Mouse (Mus musculus): Measurements from ENCODE around the gene Piwil4. TPM values are rescaled to one million over a fixed set of nuclear protein-coding genes. Genes with fewer than 3 reads are reported as not detected.
"Not testable (repeated sequence)": the region's sequence is repeated elsewhere in the genome, so short reads cannot be mapped to it uniquely, and the experiment has no call there.

Piwil4 gene
- polyA plus RNA-seq, 2 experiments, result 0.08 to 0.18 TPM

GRCm38 (mm10) chr9:14682741-14683140 lies 57.8 kb downstream of the Piwil4 start:
- no peaks in the 10 kb centered on the region for H3K4me1 ChIP-seq (ENCODE audit: control insufficient read depth, insufficient read depth, low read length)
- H3K27ac ChIP-seq (replicated peaks; ENCODE audit: low read depth, low read length), result no peak overlapping the region
- DNase-seq (ENCODE audit: low spot score) (no peak), ATAC-seq (ENCODE audit: low FRiP score, low read depth) (no peak)
- H3K27me3 ChIP-seq (ENCODE audit: control insufficient read depth, insufficient read depth, low read length), result no peaks in the 10 kb centered on the region
- no peak overlapping the region for H3K4me3 ChIP-seq (replicated peaks; ENCODE audit: low read length)
- no peak overlapping the region for H3K9ac ChIP-seq (ENCODE audit: low read depth, low read length, severe bottlenecking)
- no peaks in the 10 kb centered on the region for H3K9me3 ChIP-seq (ENCODE audit: control insufficient read depth, low read length)
- H3K4me2 ChIP-seq (replicated peaks; ENCODE audit: low read depth, low read length, severe bottlenecking), result no peak overlapping the region
- no peaks in the 10 kb centered on the region for H3K36me3 ChIP-seq (ENCODE audit: control insufficient read depth, insufficient read depth, low read length)
- TF ChIP-seq POLR2A (IDR thresholded peaks at IDR 0.05; ENCODE audit: borderline replicate concordance, extremely low read depth, insufficient read depth, insufficient read length), result no peak

- Histone ChIP-seq H3K4me3 (replicated peaks; ENCODE audit: low read length) (no peak overlapping the region), H3K36me3 (ENCODE audit: control insufficient read depth, insufficient read depth, low read length) (no peaks in the 10 kb centered on the region), H3K9me3 (ENCODE audit: control insufficient read depth, low read length) (no peaks in the 10 kb centered on the region), H3K9ac (ENCODE audit: low read depth, low read length, severe bottlenecking) (no peak overlapping the region), H3K27me3 (ENCODE audit: control insufficient read depth, insufficient read depth, low read length) (no peaks in the 10 kb centered on the region), H3K4me1 (ENCODE audit: control insufficient read depth, insufficient read depth, low read length) (no peaks in the 10 kb centered on the region), H3K4me2 (replicated peaks; ENCODE audit: low read depth, low read length, severe bottlenecking) (no peak overlapping the region), H3K27ac (replicated peaks; ENCODE audit: low read depth, low read length) (no peak overlapping the region)
- TF ChIP-seq POLR2A (IDR thresholded peaks at IDR 0.05; ENCODE audit: borderline replicate concordance, extremely low read depth, insufficient read depth, insufficient read length), result no peak
- WGBS, result 62% methylated on average over 2 of the region's 2 CpGs
- ATAC-seq (ENCODE audit: low FRiP score, low read depth) (no peak), DNase-seq (ENCODE audit: low spot score) (no peak)
These were observed 59.9 kb downstream of the Piwil4 start for GRCm38 (mm10) chr9:14680584-14680983.

GRCm38 (mm10) chr9:14675707-14676691 lies 64.5 kb downstream of the Piwil4 start:
- no peaks in the 10 kb centered on the region for H3K36me3 ChIP-seq (ENCODE audit: control insufficient read depth, insufficient read depth, low read length)
- H3K27me3 ChIP-seq (ENCODE audit: control insufficient read depth, insufficient read depth, low read length), result no peaks in the 10 kb centered on the region
- peaks cover 6% of the 10 kb centered on the region for H3K4me1 ChIP-seq (ENCODE audit: control insufficient read depth, insufficient read depth, low read length)
- H3K9me3 ChIP-seq (ENCODE audit: control insufficient read depth, low read length), result no peaks in the 10 kb centered on the region
- no peak overlapping the region for H3K4me3 ChIP-seq (replicated peaks; ENCODE audit: low read length)
- H3K9ac ChIP-seq (ENCODE audit: low read depth, low read length, severe bottlenecking), result no peak overlapping the region
- peak; percentile 62 for DNase-seq (ENCODE audit: low spot score)
- peak; percentile 42; the same call in 1 of the 2 replicates for ATAC-seq (ENCODE audit: low FRiP score, low read depth)
- no peak overlapping the region for H3K4me2 ChIP-seq (replicated peaks; ENCODE audit: low read depth, low read length, severe bottlenecking)
- H3K27ac ChIP-seq (replicated peaks; ENCODE audit: low read depth, low read length), result no peak overlapping the region
- no peak for TF ChIP-seq POLR2A (IDR thresholded peaks at IDR 0.05; ENCODE audit: borderline replicate concordance, extremely low read depth, insufficient read depth, insufficient read length)
- 57% methylated on average over 9 of the region's 9 CpGs for WGBS

GRCm38 (mm10) chr9:14674506-14674905 lies 66.0 kb downstream of the Piwil4 start:
- no peak for TF ChIP-seq POLR2A (IDR thresholded peaks at IDR 0.05; ENCODE audit: borderline replicate concordance, extremely low read depth, insufficient read depth, insufficient read length)
- Histone ChIP-seq H3K36me3 (ENCODE audit: control insufficient read depth, insufficient read depth, low read length) (no peaks in the 10 kb centered on the region), H3K4me3 (replicated peaks; ENCODE audit: low read length) (no peak overlapping the region), H3K27ac (replicated peaks; ENCODE audit: low read depth, low read length) (no peak overlapping the region), H3K9me3 (ENCODE audit: control insufficient read depth, low read length) (no peaks in the 10 kb centered on the region), H3K4me1 (ENCODE audit: control insufficient read depth, insufficient read depth, low read length) (peaks cover 6% of the 10 kb centered on the region), H3K9ac (ENCODE audit: low read depth, low read length, severe bottlenecking) (no peak overlapping the region), H3K27me3 (ENCODE audit: control insufficient read depth, insufficient read depth, low read length) (no peaks in the 10 kb centered on the region), H3K4me2 (replicated peaks; ENCODE audit: low read depth, low read length, severe bottlenecking) (no peak overlapping the region)
- 82% methylated on average over 8 of the region's 8 CpGs for WGBS
- ATAC-seq (ENCODE audit: low FRiP score, low read depth) (no peak), DNase-seq (ENCODE audit: low spot score) (no peak)

- TF ChIP-seq POLR2A (IDR thresholded peaks at IDR 0.05; ENCODE audit: borderline replicate concordance, extremely low read depth, insufficient read depth, insufficient read length), result no peak
- Histone ChIP-seq H3K4me3 (replicated peaks; ENCODE audit: low read length) (no peak overlapping the region), H3K9ac (ENCODE audit: low read depth, low read length, severe bottlenecking) (no peak overlapping the region), H3K4me2 (replicated peaks; ENCODE audit: low read depth, low read length, severe bottlenecking) (no peak overlapping the region), H3K4me1 (ENCODE audit: control insufficient read depth, insufficient read depth, low read length) (peaks cover 6% of the 10 kb centered on the region), H3K36me3 (ENCODE audit: control insufficient read depth, insufficient read depth, low read length) (no peaks in the 10 kb centered on the region), H3K27me3 (ENCODE audit: control insufficient read depth, insufficient read depth, low read length) (no peaks in the 10 kb centered on the region), H3K9me3 (ENCODE audit: control insufficient read depth, low read length) (no peaks in the 10 kb centered on the region), H3K27ac (replicated peaks; ENCODE audit: low read depth, low read length) (no peak overlapping the region)
- WGBS, result 30% methylated on average over 4 of the region's 4 CpGs
- DNase-seq (ENCODE audit: low spot score) (peak; percentile 47), ATAC-seq (ENCODE audit: low FRiP score, low read depth) (peak; percentile 54; the same call in 1 of the 2 replicates)
These were observed 67.4 kb downstream of the Piwil4 start for GRCm38 (mm10) chr9:14673109-14673508.

GRCm38 (mm10) chr9:14671965-14672364 lies 68.6 kb downstream of the Piwil4 start:
- H3K27me3 ChIP-seq (ENCODE audit: control insufficient read depth, insufficient read depth, low read length); H3K27ac ChIP-seq (replicated peaks; ENCODE audit: low read depth, low read length); H3K9ac ChIP-seq (ENCODE audit: low read depth, low read length, severe bottlenecking); DNase-seq (ENCODE audit: low spot score); ATAC-seq (ENCODE audit: low FRiP score, low read depth); H3K4me2 ChIP-seq (replicated peaks; ENCODE audit: low read depth, low read length, severe bottlenecking); H3K36me3 ChIP-seq (ENCODE audit: control insufficient read depth, insufficient read depth, low read length); H3K4me1 ChIP-seq (ENCODE audit: control insufficient read depth, insufficient read depth, low read length); H3K9me3 ChIP-seq (ENCODE audit: control insufficient read depth, low read length); H3K4me3 ChIP-seq (replicated peaks; ENCODE audit: low read length): not testable (repeated sequence)
- WGBS, result 56% methylated on average over 5 of the region's 5 CpGs
